In the genomic region with DNA sequence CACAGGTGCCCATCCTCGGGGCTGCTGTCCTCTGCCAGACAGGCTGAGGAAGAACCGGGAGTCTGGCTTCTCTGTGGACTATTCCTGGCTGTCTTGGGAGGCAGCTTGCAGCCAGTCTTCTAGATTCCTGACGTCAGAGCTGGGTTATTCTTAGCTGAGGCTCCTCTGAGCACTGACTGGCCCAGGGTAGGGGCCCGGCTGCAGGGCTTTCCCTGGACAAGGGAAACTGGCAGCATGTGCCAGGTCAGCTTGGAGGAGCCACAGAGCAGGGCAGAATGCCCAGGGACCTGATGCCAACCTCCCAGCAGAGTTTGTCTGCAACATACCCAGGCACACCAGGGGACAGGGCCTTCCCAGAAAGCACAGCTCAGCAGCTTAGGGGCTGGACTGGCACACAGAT, we compare ENCODE assay signal across 9 mouse cellular contexts.
DNase-seq lines count a peak whose midpoint lies in the region; ATAC-seq and TF ChIP-seq lines count a peak whose summit lies in the region.
"Had no signal": no experiment of that assay in that cellular context is flagged by ENCODE, and none has a peak within 500 bp of the region (broad histone marks: within the 10 kb centered on the region; RNA-seq: fewer than 3 reads in every experiment).

No protein-coding gene starts in this region.

- H3K4me2 ChIP-seq in neural tube, embryonic 15.5 days, result no peak overlapping the region

- WGBS in lung, adult 2 months, result 47% methylated on average over 4 of the region's 4 CpGs
- WGBS in neural tube, embryonic 15.5 days, result 67% methylated on average over 4 of the region's 4 CpGs

- peak; percentile 26 to 33 for DNase-seq in lung, adult 18-20 months
- DNase-seq in lung, adult 2 months, result no peak
- peak; percentile 97 for DNase-seq in cerebellum, adult 11-12 months
- DNase-seq in gastrocnemius, adult 8-10 months (ENCODE audit: low spot score in 2 of 2), result peak; percentile 87 to 93
- peak; percentile 27 for DNase-seq in kidney, postnatal 14 days
- no peak for DNase-seq in thymus, postnatal 14 days
- DNase-seq in liver, result no peak

- no peak for TF ChIP-seq CTCF in lung, adult 2 months (IDR thresholded peaks at IDR 0.05; ENCODE audit: insufficient read depth, low read length)

- no peak for TF ChIP-seq POLR2A in lung, adult 2 months (IDR thresholded peaks at IDR 0.05; ENCODE audit: borderline replicate concordance, extremely low read depth, low read depth, low read length)

- no peak overlapping the region for H3K9ac ChIP-seq in neural tube, embryonic 15.5 days (replicated peaks)

- peaks cover 39% of the 10 kb centered on the region for H3K36me3 ChIP-seq in neural tube, embryonic 15.5 days

- H3K9me3 ChIP-seq in neural tube, embryonic 15.5 days (replicated peaks), result no peaks in the 10 kb centered on the region

- H3K4me3 ChIP-seq in lung, adult 2 months (replicated peaks; ENCODE audit: extremely low read depth, low read depth, low read length), result no peak overlapping the region
- no peak overlapping the region for H3K4me3 ChIP-seq in neural tube, embryonic 15.5 days (replicated peaks)
- H3K4me3 ChIP-seq: erythroblast, embryonic 14.5 days had no signal

- 0 out of 2 replicates have a peak, but pooled peaks cover 4% of the 10 kb centered on the region for H3K4me1 ChIP-seq in lung, adult 2 months (ENCODE audit: control insufficient read depth, insufficient read depth, low read length)
- peaks cover 30% of the 10 kb centered on the region for H3K4me1 ChIP-seq in neural tube, embryonic 15.5 days

- peak overlapping the region; percentile 82 for H3K27ac ChIP-seq in neural tube, embryonic 15.5 days (replicated peaks)

- H3K27me3 ChIP-seq in neural tube, embryonic 15.5 days (replicated peaks), result no peaks in the 10 kb centered on the region

- peak; percentile 86 for ATAC-seq in neural tube, embryonic 15.5 days (ENCODE audit: low FRiP score)

Comparison
In these comparisons a context has a peak if more than half of its experiments do, and no peak if none do; other contexts are left out.
1. DNase-seq: peak in lung, adult 18-20 months (2 of 2), cerebellum, adult 11-12 months (single experiment), gastrocnemius, adult 8-10 months (2 of 2) and kidney, postnatal 14 days (single experiment); none in lung, adult 2 months (single experiment), thymus, postnatal 14 days (single experiment) and liver (single experiment).